Comparison of ENCODE assay signal across 12 mouse cellular contexts in genomic region chr15:10708591-10709272, GRCm38 (mm10). TPM values are rescaled to one million over a fixed set of nuclear protein-coding genes. Genes with fewer than 3 reads are reported as not detected.
DNase-seq lines count a peak whose midpoint lies in the region; ATAC-seq and TF ChIP-seq lines count a peak whose summit lies in the region.
"Had no signal": no experiment of that assay in that cellular context is flagged by ENCODE, and none has a peak within 500 bp of the region (broad histone marks: within the 10 kb centered on the region; RNA-seq: fewer than 3 reads in every experiment).

No protein-coding gene starts in this region.

- WGBS in kidney, adult 2 months, result 90% methylated on average over 10 of the region's 10 CpGs

- H3K4me3 ChIP-seq in kidney, adult 2 months (ENCODE audit: insufficient read depth, low read depth, low read length), result no peak overlapping the region
- H3K4me3 ChIP-seq: forebrain, embryonic 15.5 days had no signal

- no peaks in the 10 kb centered on the region for H3K36me3 ChIP-seq in kidney, adult 2 months (ENCODE audit: control insufficient read depth, insufficient read depth, low read length)
- H3K36me3 ChIP-seq in splenic B cell, adult 2 months (ENCODE audit: control insufficient read depth, insufficient read depth, low read length, poor library complexity, severe bottlenecking), result no peaks in the 10 kb centered on the region
- H3K36me3 ChIP-seq: forebrain, embryonic 15.5 days had no signal

- DNase-seq in kidney, adult 2 months, result no peak
- no peak for DNase-seq in kidney, adult 9 months
- peak; percentile 8 for DNase-seq in thymus, postnatal 14 days
- DNase-seq in thymus, postnatal 10 days (ENCODE audit: low spot score in 2 of 2), result no peak
- DNase-seq in Patski (ENCODE audit: low read depth, low spot score), result no peak
- peak; percentile 15 for DNase-seq in splenic B cell, adult 2 months (ENCODE audit: low read depth, low spot score)
- no peak for DNase-seq in embryo, embryonic 11 days
- no peak for DNase-seq in urinary bladder, postnatal 4 days (ENCODE audit: low spot score in 2 of 2)
- DNase-seq: heart, adult 18-20 months; kidney, postnatal 14 days had no signal

- POLR2A ChIA-PET in Patski (lab: Charles Lee), result interaction anchor here (0.5 to 0.6 kb wide), 2 partner anchors 90 to 109 kb away, joined by 3 to 7 read pairs; no protein-coding TSS in a partner anchor

- CTCF ChIA-PET in Patski (lab: Charles Lee), result interaction anchor here (1.4 kb wide), 1 partner anchor 207 kb away, joined by 4 read pairs; no protein-coding TSS in a partner anchor

- peak; percentile 45 for TF ChIP-seq CTCF in kidney, adult 2 months (conservative IDR thresholded peaks at IDR 0.05; ENCODE audit: insufficient read depth, insufficient read length, low read depth, low read length)
- TF ChIP-seq CTCF in Patski (IDR thresholded peaks at IDR 0.05), result peak; percentile 66

- no peak for ATAC-seq in Patski
- ATAC-seq: forebrain, embryonic 15.5 days had no signal

- no peaks in the 10 kb centered on the region for H3K27me3 ChIP-seq in kidney, adult 2 months (replicated peaks; ENCODE audit: control insufficient read depth, insufficient read depth, low read length)
- no peaks in the 10 kb centered on the region for H3K27me3 ChIP-seq in Patski
- no peaks in the 10 kb centered on the region for H3K27me3 ChIP-seq in splenic B cell, adult 2 months (ENCODE audit: control insufficient read depth, insufficient read depth, low read length, poor library complexity, severe bottlenecking)
- H3K27me3 ChIP-seq: forebrain, embryonic 15.5 days had no signal

- no peak for TF ChIP-seq POLR2A in kidney, adult 2 months (IDR thresholded peaks at IDR 0.05; ENCODE audit: low read depth, low read length)

- H3K4me1 ChIP-seq in kidney, adult 2 months (ENCODE audit: control insufficient read depth, insufficient read depth, low read length), result 0 out of 2 replicates have a peak, but pooled peaks cover 3% of the 10 kb centered on the region

- in situ Hi-C loops in Patski (cut with MboI; ENCODE audit: low pct_unique_long_range_greater_than_20kb), result no loop called here

- H3K27ac ChIP-seq in kidney, adult 2 months (ENCODE audit: insufficient read depth, low read depth, low read length), result no peak overlapping the region
- H3K27ac ChIP-seq: forebrain, embryonic 15.5 days; macrophage had no signal

RNA-seq across cellular contexts. Expression of gene Rai14, which starts 5.7 kb away (rescaled TPM):
- polyA plus RNA-seq in kidney, adult 2 months (2012; rRNA removed), result 7.2 and 8.9 TPM in 2 replicates
- polyA plus RNA-seq in Patski (2021), result 55.3 TPM

Comparison
In these comparisons a context has a peak if more than half of its experiments do, and no peak if none do; other contexts are left out.
1. DNase-seq: peak in thymus, postnatal 14 days (single experiment) and splenic B cell, adult 2 months (single experiment); none in kidney, adult 2 months (single experiment), kidney, adult 9 months (single experiment), thymus, postnatal 10 days (0 of 2), Patski (single experiment), embryo, embryonic 11 days (single experiment) and urinary bladder, postnatal 4 days (0 of 2).